Mouse (Mus musculus): Measurements from ENCODE around the gene Sergef.

GRCm38 (mm10) chr7:46578091-46578490, 61.5 kb downstream of the Sergef start:
- no peak for TF ChIP-seq POLR2A (IDR thresholded peaks at IDR 0.05; ENCODE audit: control insufficient read depth, extremely low read depth, insufficient read depth, low read length, poor library complexity)
- no peak for TF ChIP-seq CTCF (IDR thresholded peaks at IDR 0.05; ENCODE audit: borderline replicate concordance, control insufficient read depth, extremely low read depth, insufficient read depth, low read length, poor library complexity)

All from thymus, adult 2 months (tissue).